Mouse (Mus musculus) neural tube, embryonic 14.5 days (tissue): ENCODE data around the gene Acads. TPM values are rescaled to one million over a fixed set of nuclear protein-coding genes. Genes with fewer than 3 reads are reported as not detected.
A peak's percentile ranks its signal among the peaks of the same experiment; 100 is the strongest.

Source experiments
- ATAC-seq: fragments of 200-750 bp; cut with Nextera tagmentation; 2 replicates; pipeline ENCODE4 v1.8.0; 2017; ENCODE audit warnings: low read depth, mild to moderate bottlenecking, moderate TSS enrichment, moderate library complexity
- H3K27ac ChIP-seq: fragments of 300-500 bp; sonication (generic); 2 replicates; pipeline ENCODE4 v1.5.1; 2014; ENCODE audit warnings: low read depth, mild to moderate bottlenecking, control low read depth, low read length, moderate library complexity, mixed read lengths
- H3K27me3 ChIP-seq: fragments of 300-500 bp; sonication (generic); 2 replicates; pipeline ENCODE4 v1.6.1; 2014; ENCODE audit warnings: low read length; ENCODE audit not compliant: control insufficient read depth, insufficient read depth
- H3K36me3 ChIP-seq: fragments of 300-500 bp; sonication (generic); 2 replicates; pipeline ENCODE4 v1.6.1; 2014; ENCODE audit warnings: low read length, mixed read lengths; ENCODE audit not compliant: control insufficient read depth, insufficient read depth
- H3K4me1 ChIP-seq: fragments of 300-500 bp; sonication (generic); 2 replicates; pipeline ENCODE4 v1.6.1; 2014; ENCODE audit warnings: low read length; ENCODE audit not compliant: control insufficient read depth, insufficient read depth
- H3K4me2 ChIP-seq: fragments of 300-500 bp; sonication (generic); 2 replicates; pipeline ENCODE4 v1.6.1; 2014; ENCODE audit warnings: mild to moderate bottlenecking, low read depth, low read length, control low read depth
- H3K4me3 ChIP-seq: fragments of 300-500 bp; sonication (generic); 2 replicates; pipeline ENCODE4 v1.5.1; 2014; ENCODE audit warnings: low read depth, low read length, control low read depth, mixed read lengths
- H3K9ac ChIP-seq: fragments of 300-500 bp; sonication (generic); replicated peaks from 2 replicates; pipeline ENCODE4 v1.6.1; 2014; ENCODE audit warnings: low read depth, mild to moderate bottlenecking, control low read depth, low read length, mixed read lengths
- H3K9me3 ChIP-seq: fragments of 300-500 bp; sonication (generic); 2 replicates; pipeline ENCODE4 v1.6.1; 2016; ENCODE audit warnings: low read length; ENCODE audit not compliant: control insufficient read depth
- WGBS: fragments of 180-500 bp; shearing (Covaris S2); extraction: QIAGEN DNeasy Blood & Tissue Kit; methylation state at CpG from one replicate; pipeline ENCODE4 v1.1.7; 2014; 5-methylcytosine and 5-hydroxymethylcytosine counted together
- polyA plus RNA-seq: library from polyadenylated mRNA; unstranded; fragments of >200 nt; fragmentation: Nextera tagmentation; extraction: Ambion mirVana; gene quantifications from 2 replicates; pipeline ENCODE4 v1.2.1, GENCODE M21; 2014

Acads gene
- polyA plus RNA-seq, 1 experiment from 2014 or later = 11.3 TPM

DNA sequence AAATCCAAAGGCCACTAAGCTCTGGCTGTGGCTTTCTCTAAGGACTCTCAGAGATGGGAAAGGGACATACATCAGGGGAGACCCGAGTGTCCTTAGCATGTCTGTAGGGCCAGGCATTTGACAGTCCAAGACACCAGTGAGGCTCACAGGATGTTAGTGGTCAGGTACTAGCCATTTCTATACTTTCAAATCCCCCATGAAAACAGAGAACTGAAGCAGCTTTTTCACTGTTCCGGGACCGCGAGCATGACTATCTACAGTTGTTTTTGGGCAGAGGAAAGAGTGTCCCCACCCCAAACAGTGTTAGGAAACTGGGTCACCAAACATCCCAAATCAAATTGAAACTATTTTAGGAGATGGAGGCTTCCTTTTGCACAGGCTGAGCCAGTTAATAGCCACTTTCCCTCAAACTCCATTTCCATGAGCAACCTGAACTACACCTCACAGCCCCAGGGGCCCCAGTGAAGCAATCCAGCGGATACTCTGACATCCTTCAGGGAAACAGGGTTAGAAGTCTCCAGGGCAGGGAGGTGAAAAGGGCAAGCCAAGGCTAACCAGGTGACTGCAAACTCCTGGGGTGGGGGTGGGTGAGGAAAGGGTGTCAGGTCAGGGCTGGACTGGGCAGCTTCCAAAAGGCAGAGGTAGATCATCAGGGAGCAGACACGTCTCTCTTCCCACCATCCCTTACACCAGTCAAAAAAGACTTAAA lies 14.4 kb upstream of the Acads start:
- Histone ChIP-seq H3K4me1 (peaks cover 11% of the 10 kb centered on the region), H3K27ac (no peak overlapping the region), H3K36me3 (0 out of 2 replicates have a peak, but pooled peaks cover 13% of the 10 kb centered on the region), H3K9ac (peak overlapping the region; percentile 91), H3K9me3 (no peaks in the 10 kb centered on the region), H3K27me3 (no peaks in the 10 kb centered on the region), H3K4me2 (peak overlapping the region; percentile 91), H3K4me3 (peak overlapping the region; percentile 86)
- WGBS = 61% methylated on average over 6 of the region's 6 CpGs
- no peak for ATAC-seq

DNA sequence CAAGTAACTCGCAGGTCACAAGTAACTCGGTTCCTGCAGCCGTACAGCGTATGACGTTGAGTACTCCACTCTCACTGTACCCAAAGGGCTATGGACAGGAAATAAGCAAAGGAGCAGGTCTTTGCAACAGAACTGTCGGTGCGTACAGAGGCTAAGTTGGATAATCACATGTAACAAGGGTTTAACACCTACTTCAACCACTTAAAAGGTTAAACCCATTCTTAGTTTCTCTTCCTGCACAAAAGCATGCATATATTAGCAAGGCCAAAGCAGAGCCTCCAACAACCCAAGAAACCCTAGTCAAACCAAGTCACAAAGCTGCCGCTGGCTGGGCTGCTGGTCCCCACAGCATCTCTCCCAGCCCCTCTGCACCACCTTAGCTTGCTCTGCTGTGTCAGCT lies 13.3 kb upstream of the Acads start:
- Histone ChIP-seq H3K36me3 (peaks cover 23% of the 10 kb centered on the region), H3K27ac (no peak overlapping the region), H3K9me3 (no peaks in the 10 kb centered on the region), H3K4me3 (no peak overlapping the region), H3K27me3 (no peaks in the 10 kb centered on the region), H3K4me2 (peak overlapping the region; percentile 5; the same call in 1 of the 2 replicates), H3K9ac (no peak overlapping the region), H3K4me1 (peaks cover 11% of the 10 kb centered on the region)
- 95% methylated on average over 8 of the region's 8 CpGs for WGBS
- ATAC-seq = no peak

DNA sequence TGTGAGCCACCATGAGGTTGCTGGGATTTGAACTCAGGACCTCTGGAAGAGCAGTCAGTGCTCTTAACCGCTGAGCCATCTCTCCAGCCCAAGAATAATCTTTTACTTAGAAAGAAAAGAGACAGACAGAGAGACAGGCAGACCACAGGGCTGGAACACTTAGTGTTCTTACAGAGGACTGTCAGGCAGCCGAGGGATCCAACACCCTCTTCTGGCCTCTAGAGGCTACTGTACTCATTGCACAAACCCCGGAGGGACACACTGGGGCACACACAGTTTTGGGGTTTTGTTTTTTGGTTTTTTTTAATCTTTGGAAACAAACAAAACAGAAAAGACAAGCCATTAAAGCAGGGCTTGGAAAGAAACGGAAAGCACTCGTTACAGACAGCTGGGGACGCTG lies 10.2 kb upstream of the Acads start:
- 93% methylated on average over 6 of the region's 6 CpGs for WGBS
- no peak for ATAC-seq
- H3K4me1 ChIP-seq = peaks cover 13% of the 10 kb centered on the region
- no peaks in the 10 kb centered on the region for H3K9me3 ChIP-seq
- no peaks in the 10 kb centered on the region for H3K27me3 ChIP-seq
- no peak overlapping the region for H3K4me3 ChIP-seq
- peaks cover 39% of the 10 kb centered on the region for H3K36me3 ChIP-seq
- H3K9ac ChIP-seq = no peak overlapping the region
- H3K4me2 ChIP-seq = no peak overlapping the region
- no peak overlapping the region for H3K27ac ChIP-seq

DNA sequence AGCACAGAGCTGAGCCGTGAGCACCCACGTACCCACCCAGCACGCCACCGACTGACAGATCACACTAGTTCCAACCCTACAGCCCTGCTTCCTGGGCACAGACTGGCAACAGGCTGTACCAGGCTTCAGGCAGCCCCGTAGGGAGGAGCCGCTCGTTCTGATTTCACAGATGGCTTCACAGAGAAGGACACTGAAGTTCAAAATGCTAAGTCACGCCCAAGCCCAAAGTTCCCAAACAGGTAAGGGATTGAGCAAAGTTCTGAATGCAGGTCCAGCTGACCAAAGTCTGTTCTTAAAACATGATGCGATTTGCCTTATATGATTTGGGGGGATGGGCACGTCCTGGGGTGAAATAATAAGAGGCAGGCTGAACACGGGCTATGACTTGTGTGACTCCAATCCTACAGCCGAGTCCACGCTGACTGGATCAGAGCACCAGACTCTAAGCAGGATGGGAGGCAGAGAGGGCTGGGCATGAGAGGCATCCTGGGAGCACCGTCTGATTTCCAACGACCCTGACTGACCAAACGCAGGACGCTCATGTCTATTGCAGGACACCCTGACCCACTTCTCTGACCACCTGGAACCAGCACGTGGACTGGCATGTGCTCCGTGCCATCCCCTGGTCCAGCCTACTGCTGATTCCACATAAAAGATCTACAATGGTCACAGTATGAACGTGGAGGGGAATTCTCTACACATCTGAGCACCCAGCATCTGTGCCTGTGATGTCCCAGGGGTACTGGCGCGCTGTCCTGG lies 8.5 kb upstream of the Acads start:
- 93% methylated on average over 22 of the region's 22 CpGs for WGBS
- Histone ChIP-seq H3K4me3 (no peak overlapping the region), H3K27ac (no peak overlapping the region), H3K4me2 (no peak overlapping the region), H3K9ac (no peak overlapping the region), H3K27me3 (no peaks in the 10 kb centered on the region), H3K9me3 (no peaks in the 10 kb centered on the region), H3K36me3 (peaks cover 39% of the 10 kb centered on the region), H3K4me1 (peaks cover 3% of the 10 kb centered on the region; the same call in 1 of the 2 replicates)
- no peak for ATAC-seq

DNA sequence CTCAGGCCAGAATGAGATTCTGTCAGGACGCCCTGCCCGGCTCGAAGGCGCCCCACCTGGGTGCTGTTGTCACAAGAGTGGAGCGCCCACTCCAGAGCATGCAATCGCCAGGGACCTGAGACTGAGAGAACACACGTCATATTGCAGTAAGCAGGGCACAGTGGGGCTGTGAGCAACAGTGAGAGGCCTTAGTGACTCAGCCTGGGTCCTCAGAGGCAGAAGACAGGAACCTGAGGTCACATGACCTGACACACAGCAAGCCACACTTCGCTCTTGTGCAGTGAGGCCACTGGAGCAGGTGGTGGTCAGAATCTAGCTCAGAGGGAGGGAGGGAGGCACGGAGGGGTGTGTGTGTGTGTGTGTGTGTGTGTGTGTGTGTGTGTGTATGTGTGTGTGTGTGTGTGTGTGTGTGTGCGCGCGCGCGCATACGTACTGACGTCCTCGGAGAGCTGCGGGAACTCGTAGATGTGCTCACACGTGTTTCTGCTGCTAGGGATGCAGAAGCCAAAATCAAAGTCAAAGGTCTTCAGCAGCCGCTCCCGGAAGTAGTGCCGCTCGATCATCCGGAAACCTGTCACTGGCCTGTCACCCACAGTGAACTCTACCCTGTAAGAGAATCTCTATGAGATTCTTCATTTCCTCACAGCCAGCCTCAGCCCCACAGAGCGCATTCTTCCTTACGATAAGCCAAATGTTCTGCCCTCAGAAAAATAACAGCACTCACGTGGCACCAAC lies 7.6 kb upstream of the Acads start:
- Histone ChIP-seq H3K4me2 (no peak overlapping the region), H3K4me3 (no peak overlapping the region), H3K4me1 (peaks cover 3% of the 10 kb centered on the region; the same call in 1 of the 2 replicates), H3K27ac (no peak overlapping the region), H3K27me3 (no peaks in the 10 kb centered on the region), H3K9me3 (no peaks in the 10 kb centered on the region), H3K36me3 (peaks cover 39% of the 10 kb centered on the region), H3K9ac (no peak overlapping the region)
- ATAC-seq = no peak
- WGBS = 92% methylated on average over 28 of the region's 28 CpGs

DNA sequence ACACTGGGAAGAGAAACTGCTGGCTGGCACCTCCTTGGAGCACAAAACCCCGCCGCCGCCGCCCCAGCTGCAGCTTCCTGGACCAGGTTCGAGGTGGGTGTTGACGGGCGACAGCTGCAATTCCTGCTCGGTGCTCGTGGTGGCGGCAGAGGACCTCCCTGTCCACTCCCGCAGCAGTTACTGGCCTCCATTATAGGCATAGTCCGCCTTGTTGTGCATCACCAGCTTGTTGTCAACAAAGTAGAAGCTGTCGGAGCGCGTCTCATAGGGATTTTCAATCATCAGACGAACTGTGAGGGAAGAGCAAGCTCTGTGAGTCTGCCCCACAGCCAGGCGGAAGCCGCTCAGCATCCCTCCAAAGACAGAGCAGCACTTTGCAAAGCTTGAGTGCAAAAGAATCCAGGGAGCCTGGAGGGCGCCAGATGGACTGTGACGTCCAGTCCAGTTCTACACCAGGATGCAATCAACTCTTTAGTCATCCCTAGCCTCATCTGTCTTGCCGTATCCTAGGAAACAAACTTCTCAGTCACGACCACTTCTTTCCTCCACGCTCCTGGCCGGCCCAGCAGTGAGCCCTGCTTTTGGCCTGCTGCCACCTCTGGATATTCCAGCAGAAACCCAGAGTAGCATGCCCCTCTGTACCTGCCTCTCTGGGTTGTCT lies 6.2 kb upstream of the Acads start:
- H3K27ac ChIP-seq = peak overlapping the region; percentile 28; the same call in 1 of the 2 replicates
- peak; percentile 82 for ATAC-seq
- H3K9ac ChIP-seq = no peak overlapping the region
- no peaks in the 10 kb centered on the region for H3K9me3 ChIP-seq
- no peak overlapping the region for H3K4me2 ChIP-seq
- H3K4me1 ChIP-seq = peaks cover 3% of the 10 kb centered on the region; the same call in 1 of the 2 replicates
- peaks cover 39% of the 10 kb centered on the region for H3K36me3 ChIP-seq
- H3K4me3 ChIP-seq = no peak overlapping the region
- WGBS = 20% methylated on average over 24 of the region's 24 CpGs
- H3K27me3 ChIP-seq = no peaks in the 10 kb centered on the region

DNA sequence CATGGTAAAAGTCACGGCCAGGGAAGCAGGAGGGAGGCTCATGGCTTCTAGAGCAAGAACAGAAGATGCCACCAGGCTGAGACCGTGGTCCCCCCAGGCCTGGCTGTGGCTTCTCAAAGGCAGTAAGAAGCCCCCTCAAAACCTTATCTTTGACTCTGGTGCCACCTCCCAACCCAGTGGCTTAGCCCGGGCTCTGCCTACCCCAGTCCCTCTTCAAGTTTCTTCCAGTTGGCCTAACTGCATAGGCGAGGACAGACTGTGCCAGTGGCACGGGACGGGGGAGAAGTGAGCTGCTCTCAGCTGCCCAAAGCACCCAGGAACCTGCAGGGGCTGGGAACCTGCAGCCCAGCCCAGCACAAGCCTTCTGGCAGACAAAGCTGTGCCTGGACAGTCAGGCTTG lies 5.5 kb upstream of the Acads start:
- Histone ChIP-seq H3K27ac (no peak overlapping the region), H3K27me3 (no peaks in the 10 kb centered on the region), H3K4me3 (no peak overlapping the region), H3K4me2 (no peak overlapping the region), H3K9me3 (no peaks in the 10 kb centered on the region), H3K9ac (no peak overlapping the region), H3K4me1 (peaks cover 3% of the 10 kb centered on the region; the same call in 1 of the 2 replicates), H3K36me3 (peaks cover 36% of the 10 kb centered on the region)
- WGBS = 95% methylated on average over 6 of the region's 6 CpGs
- ATAC-seq = no peak

DNA sequence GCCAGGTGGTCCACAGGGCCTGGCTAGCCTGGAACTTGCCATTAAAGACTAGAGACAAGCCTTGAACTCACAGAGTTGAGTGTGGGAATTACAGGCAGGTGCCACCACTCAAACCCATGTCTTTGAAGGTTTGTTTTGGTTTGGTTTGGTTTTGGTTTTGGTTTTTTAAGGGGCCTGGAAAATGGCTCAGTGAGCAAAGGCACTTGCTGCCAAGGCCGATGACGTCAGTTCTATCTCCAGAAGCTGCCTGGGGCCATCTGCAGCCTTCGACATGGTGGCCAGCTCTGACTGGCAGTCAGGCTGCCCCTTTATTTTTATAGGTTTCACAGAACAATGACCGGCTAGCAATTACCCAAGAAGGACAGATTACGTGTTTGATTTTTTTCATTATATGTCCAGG lies 1.8 kb upstream of the Acads start:
- no peak overlapping the region for H3K9ac ChIP-seq
- no peak overlapping the region for H3K27ac ChIP-seq
- no peak overlapping the region for H3K4me2 ChIP-seq
- no peak overlapping the region for H3K4me3 ChIP-seq
- H3K27me3 ChIP-seq = no peaks in the 10 kb centered on the region
- ATAC-seq = no peak
- H3K9me3 ChIP-seq = no peaks in the 10 kb centered on the region
- H3K4me1 ChIP-seq = peaks cover 5% of the 10 kb centered on the region; the same call in 1 of the 2 replicates
- 52% methylated on average over 5 of the region's 5 CpGs for WGBS
- peaks cover 5% of the 10 kb centered on the region; the same call in 1 of the 2 replicates for H3K36me3 ChIP-seq
